Mouse (Mus musculus) frontal cortex, adult (tissue): ENCODE measurements at regions not wholly inside any gene's neighbourhood (a gene's known extent, or its start where the extent isn't known, plus 50 kb on each side); places are given as distances from the start of the nearest gene placed in this dataset.

ENCODE experiments used
- ATAC-seq: cut with Nextera tagmentation; 2 replicates; pipeline ENCODE4 v1.9.2; 2017; ENCODE audit warnings: mild to moderate bottlenecking, moderate library complexity, mixed read lengths; ENCODE audit not compliant: low TSS enrichment

- ATAC-seq = no peak
Measured at GRCm38 (mm10) chr4:137101169-137101568, 52.6 kb upstream of the Zbtb40 start.

- ATAC-seq = no peak
Measured at GRCm38 (mm10) chr4:137100756-137101155, 52.2 kb upstream of the Zbtb40 start.
